Mouse (Mus musculus) ovary, postnatal 14 days (tissue): ENCODE results near the gene Slc25a44.
"Not testable (repeated sequence)": the region's sequence is repeated elsewhere in the genome, so short reads cannot be mapped to it uniquely, and the experiment has no call there.

Experiments
- DNase-seq: peaks from one replicate; pipeline ENCODE4 v3.0.0; 2022; ENCODE audit warnings: low spot score

Slc25a44 gene

DNA sequence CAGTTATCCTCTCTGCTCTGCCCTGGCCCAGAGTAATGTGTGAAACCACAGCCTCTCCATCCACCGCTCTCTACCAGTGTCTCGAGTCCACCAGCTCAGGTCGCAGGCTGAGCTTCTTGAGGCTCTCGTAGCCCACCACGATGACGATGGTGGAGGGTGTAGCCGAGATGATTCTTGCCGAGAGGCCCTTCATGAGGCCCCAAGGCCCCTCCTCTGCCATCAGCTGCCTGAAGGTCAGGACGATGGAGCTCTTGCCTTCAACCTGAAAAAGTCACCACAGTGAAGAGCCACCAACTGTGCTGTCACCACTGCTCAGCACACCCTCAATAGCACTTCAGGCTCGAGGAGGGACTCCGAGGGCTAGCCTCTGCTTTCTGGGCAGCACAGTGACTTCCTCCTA lies 12.3 kb downstream of the Slc25a44 start:
- no peak for DNase-seq

DNA sequence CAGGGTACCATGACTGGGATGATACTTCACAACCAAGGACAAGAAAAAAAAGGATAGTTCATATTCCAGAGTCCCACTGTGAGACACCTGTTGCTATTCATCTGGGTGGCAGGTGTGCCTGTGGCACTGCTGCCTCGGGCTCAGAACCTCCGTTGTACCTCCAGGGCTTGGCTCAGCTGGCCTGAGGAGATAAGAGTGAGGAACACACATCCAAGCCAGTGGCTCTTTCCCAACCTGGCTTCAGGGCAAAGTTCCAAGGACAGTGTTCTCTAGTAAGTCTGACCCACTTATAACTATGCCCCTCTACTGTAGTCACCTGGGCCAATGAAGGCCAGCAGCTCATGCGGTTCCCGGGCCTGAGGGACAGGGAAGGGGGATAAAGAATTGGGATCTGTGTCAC lies 13.3 kb downstream of the Slc25a44 start:
- no peak for DNase-seq

DNA sequence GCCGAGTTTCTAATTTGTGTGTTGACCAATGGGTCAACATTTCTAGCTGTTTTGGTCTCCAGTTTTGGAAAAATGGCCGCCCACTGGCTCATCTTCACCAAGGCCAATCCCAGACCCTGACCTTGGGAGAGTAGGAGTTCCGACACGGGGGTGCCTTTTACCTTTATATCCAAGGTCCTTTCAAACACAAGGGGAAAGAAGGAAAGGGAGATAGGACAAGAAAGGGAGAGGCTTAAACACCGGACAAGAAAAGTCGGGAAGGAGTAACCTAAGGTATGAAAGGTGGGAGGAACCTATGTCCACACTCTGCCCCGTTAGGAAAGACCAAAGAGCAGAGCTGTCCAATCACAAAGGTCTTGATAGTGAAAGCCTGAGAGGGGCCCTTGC lies 14.3 kb downstream of the Slc25a44 start:
- DNase-seq: peak; percentile 25

DNA sequence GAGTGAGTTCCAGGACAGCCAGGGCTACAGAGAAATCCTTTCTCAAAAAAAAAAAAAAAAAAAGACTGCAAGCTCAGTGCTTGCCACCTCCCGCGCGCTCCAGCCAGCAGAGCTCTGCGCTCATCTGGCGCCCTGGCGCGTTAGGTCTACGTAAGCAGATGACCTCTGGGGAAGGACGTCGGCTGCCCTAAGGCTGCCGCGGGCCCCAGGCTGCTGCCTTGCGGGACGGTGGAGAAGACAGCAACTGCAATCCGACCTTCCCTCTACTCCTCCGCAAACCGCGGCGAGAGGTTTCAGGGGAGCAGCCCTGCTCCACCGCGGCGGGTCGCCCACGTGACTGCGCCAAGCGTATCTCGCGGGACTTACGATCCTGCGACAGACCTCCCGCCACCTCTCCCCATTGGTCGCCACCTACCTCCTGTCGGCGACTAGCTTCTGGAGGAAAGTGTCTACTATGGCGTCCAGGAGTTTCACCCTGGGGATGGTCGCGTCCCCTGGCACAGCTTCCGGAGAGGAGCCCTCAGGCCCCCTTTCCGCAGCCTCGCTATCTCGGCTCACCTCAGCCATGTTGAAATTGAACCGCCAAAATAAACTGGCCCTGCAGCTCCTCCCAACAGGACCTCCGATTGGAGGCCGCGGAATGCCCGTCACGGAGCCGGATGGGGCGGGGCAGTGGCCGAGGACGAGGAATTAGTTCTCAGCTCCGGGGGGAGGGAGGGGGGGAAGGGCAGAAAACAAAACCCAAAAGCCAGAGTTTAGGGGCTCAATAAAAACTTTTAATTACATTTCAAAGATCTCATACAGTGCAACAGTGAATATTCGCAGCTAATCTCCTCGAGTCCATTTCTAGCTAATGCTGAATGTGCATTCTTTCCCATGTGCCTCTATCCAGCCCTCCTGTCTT lies 14.9 kb downstream of the Slc25a44 start, which contains the start of gene Pmf1:
Gene Pmf1, minus strand, starts transcription at position 591 of the 904 bp plus-strand sequence.
- DNase-seq: peak; percentile 83

DNA sequence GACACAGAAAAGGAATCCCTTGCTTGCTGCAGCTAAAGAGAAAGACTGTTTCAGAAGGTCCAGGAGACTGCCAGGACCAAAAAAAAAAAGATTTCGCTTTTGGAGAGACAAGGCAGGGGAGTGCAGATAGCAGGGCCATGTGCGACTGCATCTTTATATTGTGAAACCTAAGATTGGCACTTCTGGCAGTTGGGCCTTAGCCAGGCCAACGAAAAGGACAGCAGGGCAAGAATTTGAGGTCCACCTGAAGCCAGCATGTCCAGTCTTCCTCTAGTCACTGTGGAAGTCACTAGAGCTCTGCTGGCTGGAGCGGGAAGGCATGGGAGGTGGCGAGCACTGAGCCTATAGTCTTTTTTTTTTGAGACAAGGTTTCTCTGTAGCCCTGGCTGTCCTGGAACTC lies 16.0 kb downstream of the Slc25a44 start:
- peak; percentile 23 for DNase-seq

DNA sequence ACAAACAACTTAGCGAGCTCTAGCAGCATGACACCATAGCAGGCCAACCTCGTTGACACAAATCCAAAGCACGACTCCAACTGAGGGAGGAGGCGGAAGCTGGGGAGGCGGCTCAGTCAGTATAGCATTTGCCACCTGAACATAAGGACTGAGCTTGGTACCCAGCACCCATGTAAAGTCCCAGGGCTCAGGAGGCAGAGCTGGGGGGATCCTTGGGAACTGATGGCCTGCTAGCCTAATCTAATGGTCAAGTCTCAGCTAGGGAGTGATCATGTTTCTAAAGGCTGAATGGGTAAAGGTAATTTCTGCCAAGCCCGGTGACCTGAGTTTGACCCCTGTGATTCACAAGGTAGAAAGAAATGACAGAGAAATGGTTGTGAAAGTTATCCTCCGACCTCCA lies 17.4 kb downstream of the Slc25a44 start:
- no peak for DNase-seq

DNA sequence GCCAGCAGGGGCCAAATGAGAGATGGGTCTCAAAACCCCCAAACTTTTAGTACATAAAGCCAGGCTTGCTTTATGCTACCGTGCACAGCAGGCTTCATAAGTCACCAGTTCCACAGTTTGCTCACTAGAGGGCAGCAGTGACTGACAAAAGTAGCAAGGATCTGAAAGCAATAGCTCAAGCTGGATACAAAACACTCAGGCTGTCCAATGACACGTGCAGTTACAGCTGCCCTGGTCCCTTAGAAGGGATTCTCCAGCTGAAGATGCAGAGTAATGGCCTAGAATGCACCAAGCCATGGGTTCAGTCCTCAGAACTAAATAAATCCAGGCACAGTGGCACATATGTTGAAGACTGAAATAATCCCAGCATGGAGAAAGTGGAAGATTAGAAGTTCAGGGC lies 17.8 kb downstream of the Slc25a44 start:
- DNase-seq: peak; percentile 58

DNA sequence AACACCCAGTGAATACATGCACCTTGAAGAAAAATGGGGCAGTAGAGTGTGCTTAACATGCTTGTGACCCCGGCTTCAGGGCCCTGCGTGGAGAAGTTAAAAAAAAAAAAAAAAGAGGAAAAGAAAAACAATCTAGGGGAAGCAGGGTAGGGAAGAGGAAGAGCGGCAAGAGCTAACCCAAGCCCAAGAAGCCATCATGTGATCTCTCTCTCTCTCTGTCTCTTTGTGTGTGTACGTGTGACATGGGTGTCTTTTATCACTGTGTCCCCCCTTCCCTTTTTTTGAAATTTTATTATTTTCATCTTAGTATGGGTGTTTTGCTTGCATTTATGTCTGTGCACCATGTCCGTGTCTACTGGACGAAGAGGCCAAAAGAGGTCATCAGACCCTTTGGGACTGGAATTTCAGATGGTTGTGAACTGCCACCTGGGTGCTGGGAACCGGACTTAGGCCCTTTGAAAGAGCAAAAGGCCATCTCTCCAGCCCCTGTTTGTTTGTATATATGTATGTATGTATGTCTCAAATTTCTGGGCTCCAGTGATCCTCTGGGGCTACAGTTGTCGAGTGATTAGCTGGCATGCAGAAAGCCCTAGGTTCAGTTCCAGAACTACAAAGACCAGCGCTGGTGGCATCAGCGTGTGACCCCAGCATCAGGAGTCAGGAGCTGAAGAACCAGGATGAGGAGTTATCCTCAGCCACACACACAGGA lies 21.3 kb downstream of the Slc25a44 start:
- no peak for DNase-seq

DNA sequence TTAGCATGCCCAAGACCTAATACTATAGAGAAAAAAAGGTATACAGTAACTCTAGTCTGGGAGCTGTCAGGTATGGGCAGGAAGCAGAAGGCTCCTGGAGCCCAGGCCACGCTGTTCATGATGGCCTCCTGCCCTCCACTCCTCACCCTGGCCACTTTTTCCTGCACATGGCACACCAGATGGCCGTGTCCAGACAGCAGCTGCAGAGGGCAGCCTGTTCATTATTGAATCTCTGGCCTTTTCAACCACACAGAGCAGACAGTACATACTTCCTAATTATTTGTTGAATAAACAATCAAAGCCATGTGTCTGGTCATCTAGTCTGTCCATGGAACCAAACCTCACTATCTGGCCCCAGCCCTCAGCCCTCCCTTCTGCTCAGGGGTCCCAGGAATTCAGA lies 26.3 kb downstream of the Slc25a44 start:
- no peak for DNase-seq

DNA sequence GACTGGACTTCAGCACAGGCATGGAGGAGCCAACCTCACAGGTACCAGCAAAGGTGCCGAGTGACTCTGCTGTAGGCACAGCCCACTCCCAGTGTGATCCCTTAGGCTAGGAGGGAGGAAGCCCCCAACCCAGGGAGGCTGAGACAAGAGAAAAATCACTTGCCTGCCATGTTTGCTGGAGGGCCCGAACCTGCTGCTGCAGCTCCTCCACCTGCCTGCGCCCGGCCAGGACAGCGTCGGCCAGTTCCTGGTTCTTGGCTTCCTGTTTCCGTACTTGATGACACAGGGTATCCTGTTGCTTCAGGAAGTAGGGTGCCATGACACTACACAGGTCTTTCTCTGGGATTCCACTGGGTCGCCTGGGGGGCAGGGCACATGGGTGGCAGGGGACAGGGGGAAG lies 29.2 kb downstream of the Slc25a44 start:
- DNase-seq: no peak

DNA sequence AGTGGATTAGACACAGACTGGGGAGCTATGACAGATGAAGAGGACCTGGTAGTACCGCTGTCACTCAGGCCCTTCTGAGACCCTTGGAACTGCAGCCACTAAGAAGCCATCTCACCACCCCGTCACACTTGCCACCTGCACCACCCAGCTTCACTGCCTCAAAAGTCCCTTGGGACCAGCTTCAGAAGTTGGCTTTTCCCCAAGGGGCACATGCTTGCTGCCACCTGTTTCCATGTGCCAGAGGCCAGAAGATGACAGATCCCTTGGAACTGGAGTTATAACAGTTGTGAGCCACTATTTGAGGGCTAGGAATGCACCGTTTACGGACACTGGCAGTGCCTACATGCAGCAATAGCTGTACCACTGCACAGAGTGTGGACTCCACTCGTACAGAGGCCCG lies 29.7 kb downstream of the Slc25a44 start:
- DNase-seq: no peak

DNA sequence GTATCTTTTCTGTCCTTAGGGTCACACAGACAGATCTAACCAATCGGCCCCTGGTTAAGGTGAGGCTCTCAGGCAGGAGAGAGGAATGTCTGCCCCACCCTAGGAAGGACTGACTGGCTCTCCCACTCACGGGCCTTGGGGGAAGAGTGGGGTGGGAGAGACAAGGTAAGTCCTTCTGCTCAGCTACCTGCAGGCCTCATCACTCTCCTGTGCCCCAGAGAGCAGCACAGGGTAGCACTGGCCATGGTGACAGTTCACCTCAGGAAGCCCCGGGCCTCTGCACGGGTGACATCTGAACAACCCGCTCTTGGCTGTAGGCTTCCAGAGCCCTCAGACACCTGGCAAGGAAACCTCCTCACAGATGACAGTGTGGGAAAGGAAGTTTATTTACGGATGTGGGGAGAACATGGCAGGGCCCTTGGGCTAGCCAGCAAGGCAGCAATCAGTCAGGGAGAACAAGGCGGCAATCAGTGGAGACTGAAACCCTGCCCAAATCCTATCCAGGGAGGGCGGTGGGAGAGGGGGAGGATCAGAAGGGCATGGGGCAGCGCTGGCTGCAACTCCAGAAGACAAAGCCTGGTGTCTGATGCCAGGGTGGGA lies 31.1 kb downstream of the Slc25a44 start:
- DNase-seq: no peak

DNA sequence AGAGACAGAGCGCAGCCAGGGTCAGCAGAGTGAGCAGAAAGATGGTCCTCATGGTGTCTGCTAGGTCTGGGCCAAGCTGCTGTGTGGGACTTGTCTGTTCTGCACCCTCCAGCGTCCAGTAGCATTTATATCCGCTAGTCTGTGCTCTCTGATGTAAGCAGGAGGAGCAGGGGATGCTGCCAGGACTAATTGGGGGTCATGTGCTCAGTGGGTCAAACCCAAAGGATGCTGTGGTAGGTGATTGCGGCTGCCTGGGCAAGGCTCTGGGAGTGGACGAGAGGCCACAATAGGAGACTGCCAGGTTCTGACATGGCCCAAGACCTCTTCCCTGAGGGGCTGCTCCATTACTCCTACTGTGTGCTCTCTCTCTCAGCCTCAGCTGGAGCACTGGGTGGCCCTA lies 40.6 kb downstream of the Slc25a44 start, which contains the start of gene Bglap:
Gene Bglap, minus strand, starts transcription at position 101 of the 400 bp plus-strand sequence.
- no peak for DNase-seq

DNA sequence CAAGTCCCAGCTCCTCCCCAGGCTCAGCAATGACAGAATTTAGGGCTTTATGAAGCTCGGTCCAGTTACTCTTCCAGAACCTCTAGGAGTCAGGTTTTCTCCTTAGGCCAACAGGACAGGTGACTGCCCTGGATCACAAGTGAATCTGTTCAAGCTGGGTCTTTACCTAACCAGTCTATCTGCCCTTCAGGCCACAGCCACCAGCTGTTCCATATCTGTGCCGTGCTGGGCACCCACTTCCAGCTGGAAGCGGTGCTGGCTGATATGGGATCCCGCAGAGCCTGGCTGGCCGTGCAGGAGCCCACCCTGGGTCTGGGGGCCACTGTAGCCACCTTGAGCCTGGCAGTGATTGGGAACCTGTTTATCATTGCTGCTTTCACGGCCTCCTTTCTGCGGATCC lies 42.6 kb downstream of the Slc25a44 start:
- not testable (repeated sequence) for DNase-seq

DNA sequence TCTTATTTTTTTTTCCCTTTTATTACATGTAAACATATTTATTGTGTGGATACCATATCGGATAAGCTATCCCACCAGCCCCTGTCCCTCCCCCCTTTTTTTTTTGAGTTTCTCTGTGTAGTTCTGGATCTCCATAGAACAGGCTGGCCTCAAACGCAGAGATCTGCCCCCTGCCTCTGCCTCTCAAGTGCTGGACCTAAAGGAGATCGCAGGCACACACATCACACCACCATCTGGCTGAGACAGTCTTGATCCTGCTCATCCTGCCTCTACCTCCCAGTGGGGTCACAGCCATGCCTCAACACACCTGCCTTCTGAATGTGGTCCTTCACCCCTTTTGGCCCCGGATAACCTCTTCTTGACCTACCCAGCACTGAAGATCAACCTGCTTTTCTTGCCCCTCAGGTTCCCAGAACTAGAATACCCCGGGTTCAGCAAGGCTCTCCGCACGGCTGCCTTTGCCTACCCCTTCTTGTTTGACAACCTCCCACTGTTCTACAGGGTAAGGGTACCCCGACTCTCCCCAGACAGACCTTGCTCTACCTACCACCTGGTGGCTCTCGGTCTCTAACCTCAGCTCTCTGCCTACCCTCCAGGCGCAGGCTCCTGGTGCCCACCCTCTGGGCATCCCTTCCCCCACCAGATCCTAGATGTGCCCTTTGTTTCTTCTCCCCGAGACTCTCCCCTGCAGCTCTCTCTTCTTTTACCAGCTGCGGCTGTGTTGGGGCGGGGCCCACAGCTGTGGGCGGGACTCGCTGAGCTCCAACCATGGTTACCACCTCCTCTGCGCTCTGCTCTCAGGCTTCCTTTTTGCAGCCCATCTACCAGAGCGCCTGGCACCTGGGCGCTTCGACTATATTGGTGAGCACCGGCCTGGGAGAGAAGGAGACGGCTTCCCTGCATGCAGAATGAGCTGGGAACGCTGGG lies 43.3 kb downstream of the Slc25a44 start:
- DNase-seq: not testable (repeated sequence)

DNA sequence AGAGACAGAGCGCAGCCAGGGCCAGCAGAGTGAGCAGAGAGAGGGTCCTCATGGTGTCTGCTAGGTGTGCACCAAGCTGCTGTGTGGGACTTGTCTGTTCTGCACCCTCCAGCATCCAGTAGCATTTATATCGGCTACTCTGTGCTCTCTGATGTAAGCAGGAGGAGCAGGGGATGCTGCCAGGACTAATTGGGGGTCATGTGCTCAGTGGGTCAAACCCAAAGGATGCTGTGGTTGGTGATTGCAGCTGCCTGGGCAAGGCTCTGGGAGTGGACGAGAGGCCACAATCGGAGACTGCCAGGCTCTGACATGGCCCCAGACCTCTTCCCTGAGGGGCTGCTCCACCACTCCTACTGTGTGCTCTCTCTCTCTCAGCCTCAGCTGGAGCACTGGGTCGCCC lies 46.3 kb downstream of the Slc25a44 start, which contains the start of gene Bglap2:
Gene Bglap2, minus strand, starts transcription at position 101 of the 400 bp plus-strand sequence.
- DNase-seq: not testable (repeated sequence)

DNA sequence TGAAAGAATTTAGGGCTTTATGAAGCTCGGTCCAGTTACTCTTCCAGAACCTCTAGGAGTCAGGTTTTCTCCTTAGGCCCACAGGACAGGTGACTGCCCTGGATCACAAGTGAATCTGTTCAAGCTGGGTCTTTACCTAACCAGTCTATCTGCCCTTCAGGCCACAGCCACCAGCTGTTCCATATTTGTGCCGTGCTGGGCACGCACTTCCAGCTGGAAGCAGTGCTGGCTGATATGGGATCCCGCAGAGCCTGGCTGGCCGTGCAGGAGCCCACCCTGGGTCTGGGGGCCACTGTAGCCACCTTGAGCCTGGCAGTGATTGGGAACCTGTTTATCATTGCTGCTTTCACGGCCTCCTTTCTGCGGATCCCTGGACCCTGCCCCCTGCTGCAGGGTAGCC lies 48.3 kb downstream of the Slc25a44 start:
- DNase-seq: not testable (repeated sequence)

DNA sequence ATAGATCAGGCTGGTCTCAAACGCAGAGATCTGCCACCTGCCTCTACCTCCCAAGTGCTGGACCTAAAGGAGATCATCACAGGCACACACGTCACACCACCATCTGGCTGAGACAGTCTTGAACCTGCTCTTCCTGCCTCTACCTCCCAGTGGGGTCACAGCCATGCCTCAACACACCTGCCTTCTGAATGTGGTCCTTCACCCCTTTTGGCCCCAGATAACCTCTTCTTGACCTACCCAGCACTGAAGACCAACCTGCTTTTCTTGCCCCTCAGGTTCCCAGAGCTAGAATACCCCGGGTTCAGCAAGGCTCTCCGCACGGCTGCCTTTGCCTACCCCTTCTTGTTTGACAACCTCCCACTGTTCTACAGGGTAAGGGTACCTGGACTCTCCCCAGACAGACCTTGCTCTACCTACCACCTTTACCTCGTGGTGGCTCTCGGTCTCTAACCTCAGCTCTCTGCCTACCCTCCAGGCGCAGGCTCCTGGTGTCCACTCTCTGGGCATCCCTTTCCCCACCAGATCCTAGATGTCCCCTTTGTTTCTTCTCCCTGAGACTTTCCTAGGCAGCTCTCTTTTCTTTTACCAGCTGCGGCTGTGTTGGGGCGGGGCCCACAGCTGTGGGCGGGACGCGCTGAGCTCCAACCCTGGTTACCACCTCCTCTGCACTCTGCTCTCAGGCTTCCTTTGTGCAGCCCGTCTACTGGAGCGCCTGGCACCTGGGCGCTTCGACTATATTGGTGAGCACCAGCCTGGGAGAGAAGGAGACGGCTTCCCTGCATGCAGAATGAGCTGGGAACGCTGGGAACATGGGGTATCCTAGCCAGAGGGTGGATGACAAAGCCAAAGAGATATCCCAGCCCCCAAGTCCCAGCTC lies 49.0 kb downstream of the Slc25a44 start:
- not testable (repeated sequence) for DNase-seq

DNA sequence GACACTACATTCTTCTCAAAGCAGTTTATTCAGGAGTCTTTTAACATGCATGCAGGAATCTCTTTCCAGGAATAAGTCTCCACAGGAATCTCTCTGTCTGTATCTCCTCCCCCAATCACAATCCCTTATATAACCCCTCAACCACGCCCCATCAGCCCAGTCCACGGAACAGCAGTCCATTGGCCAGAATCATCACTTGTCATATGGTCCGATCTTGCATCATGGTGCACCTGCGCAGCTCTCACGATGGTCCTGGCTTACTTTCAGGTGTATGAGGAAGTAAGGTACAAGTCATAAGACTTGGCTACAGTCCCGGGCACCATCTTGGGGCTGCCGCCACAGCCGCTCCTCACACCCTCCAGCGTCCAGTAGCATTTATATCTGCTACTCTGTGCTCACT lies 52.3 kb downstream of the Slc25a44 start, which contains the start of gene Bglap3:
Gene Bglap3, minus strand, starts transcription at position 101 of the 400 bp plus-strand sequence.
- DNase-seq: not testable (repeated sequence)

DNA sequence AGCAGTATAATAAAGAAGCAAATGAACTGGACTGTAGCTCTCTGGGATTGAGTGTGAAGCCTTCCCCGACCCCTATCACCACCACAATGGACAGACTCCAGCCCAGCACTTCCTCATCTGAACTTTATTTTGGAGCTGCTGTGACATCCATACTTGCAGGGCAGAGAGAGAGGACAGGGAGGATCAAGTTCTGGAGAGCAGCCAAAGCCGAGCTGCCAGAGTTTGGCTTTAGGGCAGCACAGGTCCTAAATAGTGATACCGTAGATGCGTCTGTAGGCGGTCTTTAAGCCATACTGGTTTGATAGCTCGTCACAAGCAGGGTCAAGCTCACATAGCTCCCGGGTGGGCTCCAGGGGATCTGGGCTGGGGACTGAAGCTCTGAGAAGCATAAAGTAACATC lies 56.4 kb downstream of the Slc25a44 start:
- not testable (repeated sequence) for DNase-seq
